Mouse (Mus musculus) liver, embryonic 13.5 days (tissue): ENCODE measurements around the gene Agrn. TPM values are rescaled to one million over a fixed set of nuclear protein-coding genes. Genes with fewer than 3 reads are reported as not detected.
A peak's percentile ranks its signal among the peaks of the same experiment; 100 is the strongest.

Experiments used
- ATAC-seq: fragments of 200-750 bp; cut with Nextera tagmentation; 2 replicates; pipeline ENCODE4 v1.8.0; 2017; ENCODE audit warnings: low read depth, mild to moderate bottlenecking, moderate number of reproducible peaks, moderate library complexity
- DNase-seq: peaks from one replicate; pipeline ENCODE4 v3.0.0; 2022
- H3K27ac ChIP-seq: fragments of 300-500 bp; sonication (generic); 2 replicates; pipeline ENCODE4 v1.5.1; 2015; ENCODE audit warnings: moderate library complexity, mild to moderate bottlenecking, inconsistent platforms
- H3K27me3 ChIP-seq: fragments of 300-500 bp; sonication (generic); 2 replicates; pipeline ENCODE4 v1.6.1; 2015; ENCODE audit warnings: mild to moderate bottlenecking, inconsistent platforms
- H3K36me3 ChIP-seq: fragments of 300-500 bp; sonication (generic); 2 replicates; pipeline ENCODE4 v1.6.1; 2015; ENCODE audit warnings: mild to moderate bottlenecking, inconsistent platforms
- H3K4me1 ChIP-seq: fragments of 300-500 bp; sonication (generic); replicated peaks from 2 replicates; pipeline ENCODE4 v1.6.1; 2015; ENCODE audit warnings: inconsistent platforms
- H3K4me2 ChIP-seq: fragments of 300-500 bp; sonication (generic); 2 replicates; pipeline ENCODE4 v1.6.1; 2015; ENCODE audit warnings: inconsistent platforms, mild to moderate bottlenecking, moderate library complexity
- H3K4me3 ChIP-seq: fragments of 300-500 bp; sonication (generic); replicated peaks from 2 replicates; pipeline ENCODE4 v1.5.1; 2015; ENCODE audit warnings: mild to moderate bottlenecking, inconsistent platforms
- H3K9ac ChIP-seq: fragments of 300-500 bp; sonication (generic); 2 replicates; pipeline ENCODE4 v1.6.1; 2015; ENCODE audit warnings: mild to moderate bottlenecking, inconsistent platforms
- H3K9me3 ChIP-seq: fragments of 300-500 bp; sonication (generic); replicated peaks from 2 replicates; pipeline ENCODE4 v1.6.1; 2016; ENCODE audit warnings: inconsistent platforms
- WGBS: fragments of 180-500 bp; shearing (Covaris S2); methylation state at CpG from one replicate; pipeline ENCODE4 v1.1.7; 2015; ENCODE audit not compliant: insufficient replicate concordance; 5-methylcytosine and 5-hydroxymethylcytosine counted together
- polyA plus RNA-seq: library from polyadenylated mRNA; unstranded; fragments of >200 nt; fragmentation: Nextera tagmentation; extraction: Ambion mirVana; gene quantifications from 2 replicates; pipeline ENCODE4 v1.2.1, GENCODE M21; 2015

The Agrn gene
- polyA plus RNA-seq, 1 experiment from 2014 or later = 8.5 TPM

DNA sequence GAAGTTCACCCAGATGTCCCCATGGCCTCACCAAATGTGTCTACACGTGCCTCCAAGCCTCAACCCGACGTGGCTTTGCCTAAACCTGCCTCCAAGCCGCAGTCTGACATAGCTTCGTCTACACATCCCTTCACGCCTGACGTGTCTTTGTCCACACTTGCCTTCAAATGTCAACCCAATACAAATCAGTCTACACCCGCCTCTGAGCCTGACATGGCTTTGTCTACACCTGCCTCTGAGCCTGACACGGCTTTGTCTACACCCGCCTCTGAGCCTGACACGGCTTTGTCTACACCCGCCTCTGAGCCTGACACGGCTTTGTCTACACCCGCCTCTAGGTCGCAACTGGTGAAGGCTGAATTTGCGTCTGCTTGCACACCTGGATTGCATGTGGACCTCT is 20.6 kb upstream of the Agrn start:
- Histone ChIP-seq H3K9ac (no peak overlapping the region), H3K27ac (no peak overlapping the region), H3K4me1 (no peaks in the 10 kb centered on the region), H3K27me3 (peaks cover 8% of the 10 kb centered on the region), H3K4me2 (no peak overlapping the region), H3K36me3 (no peaks in the 10 kb centered on the region), H3K4me3 (no peak overlapping the region), H3K9me3 (no peaks in the 10 kb centered on the region)
- DNase-seq (no peak), ATAC-seq (no peak)
- WGBS = 77% methylated on average over 16 of the region's 16 CpGs

GRCm38 (mm10) chr4:156217022-156217669 is 19.9 kb upstream of the Agrn start:
- H3K4me2 ChIP-seq = no peak overlapping the region
- no peaks in the 10 kb centered on the region for H3K4me1 ChIP-seq
- H3K27me3 ChIP-seq = peaks cover 8% of the 10 kb centered on the region
- WGBS = 84% methylated on average over 16 of the region's 16 CpGs
- H3K36me3 ChIP-seq = no peaks in the 10 kb centered on the region
- no peak for DNase-seq
- no peaks in the 10 kb centered on the region for H3K9me3 ChIP-seq
- H3K27ac ChIP-seq = no peak overlapping the region
- ATAC-seq = no peak
- H3K4me3 ChIP-seq = no peak overlapping the region
- no peak overlapping the region for H3K9ac ChIP-seq

- Histone ChIP-seq H3K9ac (no peak overlapping the region), H3K4me3 (no peak overlapping the region), H3K36me3 (no peaks in the 10 kb centered on the region), H3K4me1 (no peaks in the 10 kb centered on the region), H3K4me2 (no peak overlapping the region), H3K27ac (no peak overlapping the region), H3K9me3 (no peaks in the 10 kb centered on the region), H3K27me3 (peaks cover 8% of the 10 kb centered on the region)
- no peak for ATAC-seq
- 65% methylated on average over 2 of the region's 2 CpGs for WGBS
- DNase-seq = no peak
These were observed 18.9 kb upstream of the Agrn start for GRCm38 (mm10) chr4:156216196-156216595.

GRCm38 (mm10) chr4:156215649-156216048 is 18.4 kb upstream of the Agrn start, which contains the start of gene Perm1:
Gene Perm1 (plus strand): TSS chr4:156215868.
- ATAC-seq = no peak
- H3K4me3 ChIP-seq = no peak within 1 kb of the TSS
- 65% methylated on average over 4 of the region's 4 CpGs for WGBS
- H3K27ac ChIP-seq = no peak within 1 kb of the TSS
- H3K9ac ChIP-seq = no peak within 1 kb of the TSS
- H3K36me3 ChIP-seq = no peaks in the 10 kb centered on the region
- H3K27me3 ChIP-seq = peaks cover 8% of the 10 kb centered on the region
- DNase-seq = no peak
- H3K9me3 ChIP-seq = no peaks in the 10 kb centered on the region
- H3K4me1 ChIP-seq = no peaks in the 10 kb centered on the region
- no peak within 1 kb of the TSS for H3K4me2 ChIP-seq

DNA sequence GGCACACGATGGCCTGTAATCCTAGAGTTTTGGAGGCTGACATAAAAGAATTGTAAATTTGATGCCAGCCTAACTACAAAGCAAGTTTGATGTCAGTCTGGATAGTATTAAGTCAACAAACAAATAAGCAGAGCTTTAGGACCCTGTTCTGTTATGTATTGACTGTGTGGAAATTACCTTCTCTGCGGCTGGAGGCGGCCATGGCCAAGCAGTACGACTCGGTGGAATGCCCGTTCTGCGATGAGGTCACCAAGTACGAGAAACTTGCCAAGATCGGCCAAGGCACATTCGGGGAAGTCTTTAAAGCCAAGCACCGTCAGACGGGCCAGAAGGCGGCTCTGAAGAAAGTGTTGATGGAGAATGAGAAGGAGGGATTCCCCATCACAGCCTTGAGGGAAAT is 15.8 kb upstream of the Agrn start:
- no peaks in the 10 kb centered on the region for H3K9me3 ChIP-seq
- no peak for DNase-seq
- no peak overlapping the region for H3K27ac ChIP-seq
- no peaks in the 10 kb centered on the region for H3K4me1 ChIP-seq
- H3K4me2 ChIP-seq = no peak overlapping the region
- peaks cover 5% of the 10 kb centered on the region for H3K27me3 ChIP-seq
- H3K36me3 ChIP-seq = no peaks in the 10 kb centered on the region
- no peak for ATAC-seq
- no peak overlapping the region for H3K9ac ChIP-seq
- 83% methylated on average over 13 of the region's 13 CpGs for WGBS
- no peak overlapping the region for H3K4me3 ChIP-seq

DNA sequence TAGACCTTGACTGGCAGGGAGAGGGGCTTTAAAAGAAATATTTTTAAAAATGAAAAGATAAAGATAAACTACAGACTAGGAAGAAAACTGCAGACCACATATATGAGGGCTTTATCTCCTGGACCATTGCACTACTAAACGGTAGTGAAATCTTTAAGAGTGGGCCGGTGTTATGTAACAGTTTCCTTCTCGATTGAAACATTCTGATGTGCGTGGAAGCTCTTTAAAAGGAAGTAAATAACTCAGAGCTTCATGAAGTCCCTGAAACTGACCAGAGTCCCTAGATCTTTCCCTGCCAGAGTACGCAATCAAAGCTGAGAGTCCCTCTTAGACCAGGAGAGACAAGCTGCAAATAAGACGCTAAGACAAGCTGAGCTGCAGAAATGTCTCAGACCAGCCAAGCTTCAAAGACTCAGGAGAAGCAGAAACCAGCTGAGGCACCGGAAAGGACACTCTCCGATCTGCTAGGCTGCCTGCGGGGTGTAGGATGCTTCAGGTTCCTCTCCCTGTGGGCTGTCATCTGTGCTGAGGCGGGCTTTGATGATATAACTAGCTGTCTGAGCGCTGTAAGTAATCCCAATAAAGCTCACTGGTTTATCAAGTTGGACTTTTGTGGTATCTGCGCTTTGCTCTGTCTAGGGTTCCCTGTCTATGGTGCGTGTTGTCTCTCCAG is 12.8 kb upstream of the Agrn start:
- H3K4me1 ChIP-seq = no peaks in the 10 kb centered on the region
- H3K9me3 ChIP-seq = no peaks in the 10 kb centered on the region
- H3K9ac ChIP-seq = no peak overlapping the region
- WGBS = 53% methylated on average over 13 of the region's 13 CpGs
- H3K27me3 ChIP-seq = peaks cover 20% of the 10 kb centered on the region
- no peak overlapping the region for H3K4me2 ChIP-seq
- H3K4me3 ChIP-seq = no peak overlapping the region
- ATAC-seq = no peak
- DNase-seq = no peak
- no peak overlapping the region for H3K27ac ChIP-seq
- H3K36me3 ChIP-seq = no peaks in the 10 kb centered on the region

DNA sequence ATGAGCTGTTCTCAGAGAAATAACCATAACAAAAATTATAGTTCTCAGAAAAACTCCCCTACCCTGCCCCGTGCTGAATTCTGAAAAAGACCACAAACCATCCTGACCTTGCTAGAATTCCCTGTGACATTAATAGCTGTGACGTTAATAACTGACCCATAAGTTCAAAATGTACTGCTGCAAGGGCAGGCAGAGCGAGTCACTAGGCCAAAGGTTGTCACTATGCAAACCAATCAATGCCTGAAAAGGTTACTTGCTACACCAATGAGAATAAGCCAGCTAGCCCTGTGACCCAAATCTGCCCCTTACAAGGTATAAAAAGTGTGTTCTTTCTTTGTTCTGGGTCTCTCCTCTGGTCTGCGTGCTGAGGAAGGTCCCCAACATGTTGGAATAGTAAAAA is 11.6 kb upstream of the Agrn start:
- no peak overlapping the region for H3K27ac ChIP-seq
- H3K4me2 ChIP-seq = no peak overlapping the region
- H3K9me3 ChIP-seq = no peaks in the 10 kb centered on the region
- peaks cover 32% of the 10 kb centered on the region for H3K27me3 ChIP-seq
- H3K4me1 ChIP-seq = peaks cover 10% of the 10 kb centered on the region
- WGBS = 72% methylated on average over 4 of the region's 4 CpGs
- H3K36me3 ChIP-seq = no peaks in the 10 kb centered on the region
- DNase-seq (no peak), ATAC-seq (no peak)
- no peak overlapping the region for H3K4me3 ChIP-seq
- H3K9ac ChIP-seq = no peak overlapping the region

DNA sequence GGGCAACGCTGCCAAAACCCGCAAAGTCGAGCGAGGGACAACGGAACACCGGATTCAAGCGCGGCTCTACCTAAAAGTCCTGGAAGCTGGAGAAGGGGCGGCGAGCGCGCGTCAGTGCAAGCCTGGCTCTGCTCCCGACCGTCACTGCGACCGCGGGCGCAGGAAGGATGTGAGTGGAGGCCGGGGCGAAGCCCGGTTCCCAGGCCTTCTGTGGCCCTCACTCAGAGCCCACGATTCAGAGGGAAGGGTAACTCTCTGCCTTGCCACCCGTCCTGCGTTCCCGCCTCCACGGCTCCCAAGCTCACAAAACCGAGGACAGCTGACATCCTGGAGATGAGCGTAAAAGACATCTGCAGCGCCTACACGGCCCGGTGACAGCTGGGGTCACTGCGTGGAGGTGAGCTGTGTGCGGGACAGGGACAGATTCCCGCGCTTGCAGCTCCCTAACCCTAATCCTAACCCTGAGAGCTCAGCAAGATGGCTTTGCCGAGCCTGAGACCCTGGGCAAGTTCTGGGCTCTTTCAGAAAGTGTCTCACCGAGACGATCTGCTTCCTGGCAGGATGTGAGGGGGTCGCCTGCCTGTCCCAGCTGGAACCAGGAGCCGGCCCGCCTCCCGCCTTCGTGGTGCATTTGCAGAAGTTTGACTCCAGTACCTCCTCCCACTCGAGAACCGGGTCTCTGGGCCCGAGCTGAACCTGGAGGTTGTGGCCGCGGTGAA is 6.3 kb upstream of the Agrn start:
- peak overlapping the region; percentile 81 for H3K4me2 ChIP-seq
- peaks cover 56% of the 10 kb centered on the region for H3K27me3 ChIP-seq
- ATAC-seq (peak; percentile 23), DNase-seq (no peak)
- peak overlapping the region; percentile 62 for H3K4me3 ChIP-seq
- no peaks in the 10 kb centered on the region for H3K36me3 ChIP-seq
- H3K9ac ChIP-seq = peak overlapping the region; percentile 72
- H3K4me1 ChIP-seq = peaks cover 55% of the 10 kb centered on the region
- H3K9me3 ChIP-seq = no peaks in the 10 kb centered on the region
- peak overlapping the region; percentile 13; the same call in 1 of the 2 replicates for H3K27ac ChIP-seq
- WGBS = under 1% methylated on average over 49 of the region's 49 CpGs

DNA sequence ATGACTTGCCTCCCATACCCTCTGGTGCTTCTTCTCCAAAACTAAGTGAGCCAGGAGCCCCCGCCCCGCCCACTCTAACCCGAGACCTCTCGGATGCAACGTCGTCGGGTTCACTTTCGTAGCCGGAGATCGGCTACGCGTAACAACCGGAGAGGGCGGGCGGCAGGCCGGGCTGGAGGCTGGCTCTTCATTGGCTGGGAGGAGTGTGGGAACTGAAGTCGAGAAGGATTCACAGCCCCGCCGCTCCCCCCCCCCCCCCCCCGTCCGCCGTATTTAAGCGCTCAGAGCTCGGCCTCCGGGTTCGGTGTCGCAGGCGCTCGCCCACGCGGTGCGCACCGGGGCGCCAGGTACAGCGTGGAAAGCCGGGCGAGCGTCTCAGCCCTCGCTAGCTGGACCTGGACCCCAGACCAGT is 5.7 kb upstream of the Agrn start, which contains the start of gene AW011738:
AW011738 (plus strand) TSS at position 304 of the 412 bp plus-strand sequence.
- Histone ChIP-seq H3K27me3 (peaks cover 56% of the 10 kb centered on the region), H3K9me3 (no peaks in the 10 kb centered on the region), H3K27ac (peak within 1 kb of the TSS; percentile 78), H3K4me3 (peak within 1 kb of the TSS; percentile 62), H3K9ac (peak within 1 kb of the TSS; percentile 72), H3K4me1 (peaks cover 61% of the 10 kb centered on the region), H3K36me3 (no peaks in the 10 kb centered on the region), H3K4me2 (peak within 1 kb of the TSS; percentile 81)
- 1% methylated on average over 24 of the region's 39 CpGs for WGBS
- ATAC-seq (peak; percentile 73), DNase-seq (peak; percentile 72)

DNA sequence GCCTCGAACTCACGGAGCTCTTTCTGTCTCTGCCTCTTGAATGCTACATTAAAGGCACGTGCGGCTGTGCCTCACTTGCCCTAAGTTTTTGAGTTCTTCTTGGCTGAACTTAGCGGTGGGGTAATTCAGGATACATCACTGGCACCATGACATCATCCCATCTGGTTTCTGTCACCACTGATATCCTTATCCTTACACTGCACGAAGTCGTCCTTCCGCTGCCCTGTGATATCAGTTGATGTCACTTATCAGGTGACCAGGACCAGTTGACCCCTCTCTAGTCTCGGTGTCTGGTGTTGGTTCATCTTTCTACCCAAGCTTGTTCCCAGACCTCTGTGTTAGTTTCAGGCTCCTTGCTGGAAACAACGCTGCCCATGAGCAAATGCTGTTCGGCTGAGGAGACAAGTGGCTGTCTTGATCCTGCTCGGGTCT is 5.2 kb upstream of the Agrn start:
- no peaks in the 10 kb centered on the region for H3K9me3 ChIP-seq
- H3K4me2 ChIP-seq = peak overlapping the region; percentile 81
- peak overlapping the region; percentile 62 for H3K4me3 ChIP-seq
- peak overlapping the region; percentile 72 for H3K9ac ChIP-seq
- ATAC-seq = peak; percentile 80
- H3K4me1 ChIP-seq = peaks cover 63% of the 10 kb centered on the region
- H3K27me3 ChIP-seq = peaks cover 56% of the 10 kb centered on the region
- 13% methylated on average over 12 of the region's 12 CpGs for WGBS
- DNase-seq = peak; percentile 77
- no peaks in the 10 kb centered on the region for H3K36me3 ChIP-seq
- H3K27ac ChIP-seq = peak overlapping the region; percentile 78
